Mouse (Mus musculus) gonadal fat pad, adult 2 months (tissue): ENCODE data around the gene Hyal2. TPM values are rescaled to one million over a fixed set of nuclear protein-coding genes. Genes with fewer than 3 reads are reported as not detected.
"Not testable (repeated sequence)": the region's sequence is repeated elsewhere in the genome, so short reads cannot be mapped to it uniquely, and the experiment has no call there.

Experiments
- DNase-seq: peaks from one replicate; pipeline ENCODE4 v3.0.0-alpha.2; 2012; ENCODE audit warnings: low read depth
- polyA plus RNA-seq: library from polyadenylated mRNA; depleted of rRNA; stranded (reverse); fragments of >200 nt; gene quantifications from 2 replicates; pipeline ENCODE4 v1.2.3, GENCODE M21; 2012

The Hyal2 gene
- polyA plus RNA-seq, 1 experiment, result 68.6 TPM

DNA sequence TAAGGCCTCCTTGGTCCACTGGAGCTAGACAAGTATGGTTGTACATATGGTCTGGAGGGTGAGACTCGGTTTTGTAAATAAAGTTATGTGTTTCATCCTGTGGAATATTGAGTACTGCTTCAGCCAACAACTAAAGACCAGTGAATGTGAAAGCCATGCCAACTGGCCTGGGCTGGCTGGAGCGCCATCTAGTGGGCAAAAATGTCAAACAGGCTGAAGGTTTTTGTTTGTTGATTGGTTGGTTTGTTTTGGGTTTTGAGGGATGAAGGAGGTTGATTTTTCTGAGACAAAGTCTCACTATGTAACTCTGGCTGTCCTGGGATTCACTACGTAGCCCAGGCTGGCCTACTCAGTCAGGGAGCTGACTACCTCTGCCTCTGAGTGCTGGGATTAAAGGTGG lies 22.1 kb upstream of the Hyal2 start:
- no peak for DNase-seq

DNA sequence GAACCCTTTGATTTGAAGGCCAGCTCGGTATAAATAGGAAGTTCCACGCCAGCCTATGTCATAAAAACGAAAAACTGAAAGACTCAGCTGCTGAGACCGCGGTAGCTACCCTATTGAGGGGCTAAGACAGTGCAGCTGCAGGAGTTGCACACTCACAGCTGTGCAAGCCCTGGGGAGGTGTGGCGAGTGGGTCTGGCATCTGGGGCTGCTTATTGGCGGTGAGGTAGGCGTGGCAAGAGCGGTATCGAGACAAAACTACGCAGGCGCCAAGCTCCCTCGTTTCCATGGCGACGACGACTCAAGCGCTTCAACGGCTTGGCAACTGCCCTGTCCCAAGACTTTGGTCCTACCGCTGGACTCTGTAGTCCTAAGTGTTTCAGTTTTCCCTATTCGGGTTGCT lies 20.7 kb upstream of the Hyal2 start, which contains the start of gene Zmynd10:
Gene Zmynd10, plus strand, starts transcription at position 273 of the 400 bp plus-strand sequence.
- DNase-seq, result no peak

DNA sequence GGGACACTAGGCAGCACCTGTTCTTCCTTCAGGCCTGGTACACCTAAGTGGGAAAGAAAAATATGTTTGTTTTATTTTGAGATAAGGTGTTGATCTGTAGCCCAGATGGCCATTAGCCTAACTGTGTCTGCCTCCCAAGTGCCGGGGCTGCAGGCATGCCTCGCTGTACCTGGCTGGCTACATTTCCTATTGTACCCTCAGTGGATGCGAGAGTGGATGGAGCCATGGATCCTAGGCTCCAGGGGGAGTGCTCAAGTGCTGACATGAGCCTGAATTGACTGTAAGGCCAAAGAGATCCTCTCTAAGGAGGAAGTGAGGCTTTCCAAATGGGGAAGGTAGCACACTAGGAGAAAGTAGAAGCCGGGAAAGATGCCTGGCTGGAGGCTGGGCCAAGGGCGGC lies 19.8 kb upstream of the Hyal2 start:
- no peak for DNase-seq

DNA sequence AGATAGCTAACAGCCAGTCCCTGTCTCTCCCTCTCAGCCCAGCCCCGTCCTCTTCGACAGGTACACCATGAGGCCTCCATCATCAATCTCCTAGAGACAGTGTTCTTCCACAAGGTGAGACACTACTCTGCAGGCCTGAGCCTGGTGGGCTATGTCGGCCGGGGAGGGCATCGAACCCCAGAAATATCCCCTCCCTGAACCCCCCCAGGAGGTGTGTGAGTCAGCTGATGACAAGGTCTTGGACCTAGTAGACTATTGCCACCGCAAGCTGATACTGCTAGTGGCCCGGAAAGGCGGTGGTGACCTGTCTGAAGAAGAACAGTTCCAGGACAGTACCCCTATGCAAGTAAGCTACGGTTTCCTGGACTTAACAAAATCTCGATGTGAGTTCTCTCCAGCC lies 18.9 kb upstream of the Hyal2 start:
- no peak for DNase-seq

DNA sequence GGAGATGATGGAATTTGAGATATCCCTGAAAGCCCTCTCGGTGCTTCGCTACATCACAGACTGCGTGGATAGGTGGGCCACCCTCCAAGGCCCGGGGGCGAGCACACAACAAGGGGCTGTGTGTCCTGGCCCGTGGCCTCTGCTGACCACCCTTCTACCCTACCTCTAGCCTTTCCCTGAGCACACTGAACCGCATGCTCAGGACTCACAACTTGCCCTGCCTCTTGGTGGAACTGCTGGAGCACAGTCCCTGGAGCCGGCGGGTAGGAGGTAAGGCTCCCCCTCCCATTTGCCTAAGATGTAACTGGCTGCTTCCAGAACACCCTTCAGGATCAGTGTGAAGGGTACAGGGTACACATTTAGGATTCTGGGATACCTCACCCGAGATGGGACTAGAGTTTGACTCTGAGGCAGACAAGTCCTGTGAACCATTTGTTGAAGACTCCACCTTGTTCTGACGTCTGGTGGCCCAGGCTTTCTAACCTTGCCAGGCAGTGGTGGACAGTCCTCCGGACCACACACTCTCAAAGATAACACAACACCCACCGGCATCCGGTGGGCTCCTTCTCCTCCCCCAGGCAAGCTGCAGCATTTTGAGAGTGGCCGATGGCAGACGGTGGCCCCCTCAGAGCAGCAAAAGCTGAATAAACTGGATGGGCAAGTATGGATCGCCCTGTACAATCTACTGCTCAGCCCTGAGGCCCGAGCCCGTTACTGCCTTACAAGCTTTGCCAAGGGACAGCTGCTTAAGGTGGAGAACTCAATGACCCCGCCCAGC lies 18.3 kb upstream of the Hyal2 start:
- DNase-seq, result no peak

DNA sequence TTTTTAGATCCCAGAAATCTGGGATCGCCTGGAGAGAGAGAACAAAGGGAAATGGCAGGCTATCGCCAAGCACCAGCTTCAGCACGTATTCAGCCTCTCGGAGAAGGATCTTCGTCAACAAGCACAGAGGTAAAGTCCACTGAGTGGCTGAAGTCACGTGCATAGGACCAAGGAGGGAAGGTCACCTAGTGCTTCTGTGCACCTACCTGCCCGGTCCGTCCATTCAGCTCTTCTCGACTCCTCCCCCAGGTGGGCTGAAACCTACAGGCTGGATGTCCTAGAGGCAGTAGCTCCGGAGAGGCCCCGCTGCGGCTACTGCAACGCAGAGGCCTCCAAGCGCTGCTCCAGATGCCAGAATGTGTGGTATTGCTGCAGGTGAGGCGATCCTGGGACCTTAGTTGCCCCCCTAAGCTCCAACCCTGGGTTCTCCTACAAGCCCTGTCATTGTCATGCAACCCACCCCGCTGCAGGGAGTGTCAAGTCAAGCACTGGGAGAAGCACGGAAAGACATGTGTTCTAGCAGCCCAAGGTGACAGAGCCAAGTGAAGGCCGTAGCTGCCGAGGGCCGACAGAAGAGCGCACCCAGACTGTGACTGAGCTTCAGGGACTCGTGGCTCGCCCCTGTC lies 17.1 kb upstream of the Hyal2 start:
- DNase-seq, result no peak

DNA sequence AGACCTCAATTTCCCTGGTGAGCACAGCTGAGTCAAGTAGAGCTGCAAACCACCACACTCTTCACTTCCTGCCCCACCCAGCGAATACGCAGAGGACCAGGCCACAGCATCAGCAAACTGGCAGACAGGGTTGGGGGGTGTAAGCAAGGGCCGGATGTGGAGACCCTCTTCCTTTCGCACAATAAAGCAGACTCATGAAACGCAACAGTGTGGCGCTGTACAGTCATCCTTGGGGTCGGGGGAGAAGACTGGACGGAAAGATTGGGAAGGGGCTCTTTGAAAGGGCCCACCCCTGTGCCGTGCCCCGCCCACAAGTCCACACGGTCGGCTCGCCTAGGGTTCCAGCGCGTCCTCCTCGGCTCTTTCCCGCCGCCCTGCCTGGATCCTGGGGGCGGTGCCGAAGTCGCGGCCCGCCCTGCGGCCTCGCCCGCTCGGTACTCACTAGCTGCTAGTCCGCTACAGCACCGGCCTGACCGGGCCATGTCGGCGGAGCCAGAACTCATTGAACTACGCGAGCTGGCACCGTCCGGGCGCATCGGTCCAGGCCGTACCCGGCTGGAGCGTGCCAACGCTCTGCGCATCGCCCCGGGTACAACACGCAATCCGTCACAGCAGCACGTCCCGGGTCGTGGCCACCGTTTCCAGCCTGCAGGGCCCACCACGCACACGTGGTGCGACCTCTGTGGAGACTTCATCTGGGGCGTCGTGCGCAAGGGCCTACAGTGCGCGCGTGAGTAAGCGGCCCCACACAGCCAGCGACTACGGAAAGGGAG lies 16.4 kb upstream of the Hyal2 start, which contains the start of gene Rassf1:
Gene Rassf1, plus strand, starts transcription at position 439 of the 773 bp plus-strand sequence.
- no peak for DNase-seq

DNA sequence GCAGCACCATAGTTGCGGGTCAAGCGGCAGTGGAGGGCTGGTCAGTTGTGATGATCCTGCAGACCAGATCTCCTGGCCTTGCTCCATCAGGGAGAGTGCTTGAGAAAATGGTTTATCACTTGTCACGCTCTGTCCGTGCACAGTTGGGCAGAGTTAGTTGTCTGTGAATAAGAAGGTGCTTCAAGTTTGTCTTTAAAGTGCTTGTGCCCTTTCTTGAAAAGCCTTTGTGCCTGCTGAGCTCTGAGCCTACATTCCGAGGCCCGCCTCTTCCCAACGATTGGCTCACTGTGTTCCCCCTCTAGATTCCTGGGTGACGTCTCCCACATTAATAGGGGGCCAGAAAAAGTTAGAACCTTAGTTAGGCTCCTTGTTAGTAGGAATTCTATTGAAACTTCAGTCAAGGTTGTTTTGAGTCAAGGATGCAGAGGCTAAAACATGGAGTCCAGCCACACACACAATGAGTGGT lies 15.8 kb upstream of the Hyal2 start:
- DNase-seq, result no peak

DNA sequence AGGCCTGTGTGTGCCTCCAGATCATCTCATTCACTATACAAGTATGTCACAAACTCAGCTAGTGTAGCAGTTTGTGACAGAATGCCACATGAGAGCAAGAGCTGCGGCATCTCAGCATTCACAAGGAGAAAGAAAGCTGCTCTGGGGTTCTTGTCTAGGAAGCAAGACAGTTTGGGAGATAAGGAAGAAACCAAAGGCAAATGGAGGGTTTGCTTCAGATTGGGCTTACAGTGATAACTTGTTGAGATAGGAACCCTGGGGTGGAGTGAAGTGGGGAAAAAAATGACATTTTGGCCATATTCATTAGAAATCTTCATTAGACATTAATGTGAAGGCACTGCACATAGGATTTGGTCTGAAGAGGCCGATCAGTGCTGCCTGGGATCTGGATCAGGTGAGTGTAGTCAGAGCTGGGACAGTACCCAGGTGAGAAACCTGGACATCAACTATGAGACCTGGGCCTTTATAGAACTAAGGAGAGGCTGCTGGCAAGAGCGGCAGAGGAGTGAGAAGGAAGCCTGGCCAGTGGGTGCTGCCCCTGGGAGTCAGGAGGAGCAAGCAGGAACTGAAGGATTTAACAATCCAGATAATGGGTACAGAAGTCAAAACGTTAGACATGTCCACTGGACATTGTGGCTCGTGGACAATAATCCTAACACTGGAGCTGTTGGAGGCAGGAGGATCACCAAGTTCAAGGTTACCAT lies 14.9 kb upstream of the Hyal2 start:
- no peak for DNase-seq

DNA sequence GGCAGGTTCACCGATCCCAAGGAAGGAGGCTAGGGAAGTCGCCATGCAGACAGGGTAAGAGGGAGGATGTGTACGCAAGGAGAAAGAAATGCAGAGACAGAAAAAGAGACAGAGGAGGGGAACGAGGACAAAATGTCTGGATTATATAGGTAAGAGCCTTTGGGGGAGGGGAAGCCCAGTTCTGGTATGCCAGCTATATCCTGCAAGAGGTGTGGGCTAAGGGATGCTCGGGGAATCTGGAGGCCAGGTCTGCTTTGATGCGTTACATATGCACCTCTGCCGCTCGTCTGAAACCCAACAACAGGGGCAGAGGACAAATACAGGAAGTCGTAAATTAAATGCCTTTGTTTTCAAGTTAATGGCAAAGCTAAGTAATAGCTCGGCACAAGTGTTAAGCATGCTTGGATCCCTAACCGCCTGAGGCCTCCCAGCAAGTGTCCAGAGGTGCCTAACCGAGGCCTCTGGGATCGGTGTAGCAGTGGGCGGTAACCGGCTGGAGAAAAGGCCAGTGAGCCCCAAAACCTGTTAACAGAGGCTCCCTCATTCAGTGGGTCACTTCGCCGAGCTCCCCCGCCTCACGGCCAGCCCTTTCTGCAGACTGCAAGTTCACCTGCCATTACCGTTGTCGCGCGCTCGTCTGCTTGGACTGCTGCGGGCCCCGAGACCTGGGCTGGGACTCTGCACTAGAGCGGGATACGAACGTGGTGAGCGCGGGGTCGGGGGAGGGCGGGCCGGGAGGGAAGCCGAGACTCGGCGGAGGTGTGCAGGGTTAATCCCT lies 14.0 kb upstream of the Hyal2 start:
- DNase-seq, result no peak

DNA sequence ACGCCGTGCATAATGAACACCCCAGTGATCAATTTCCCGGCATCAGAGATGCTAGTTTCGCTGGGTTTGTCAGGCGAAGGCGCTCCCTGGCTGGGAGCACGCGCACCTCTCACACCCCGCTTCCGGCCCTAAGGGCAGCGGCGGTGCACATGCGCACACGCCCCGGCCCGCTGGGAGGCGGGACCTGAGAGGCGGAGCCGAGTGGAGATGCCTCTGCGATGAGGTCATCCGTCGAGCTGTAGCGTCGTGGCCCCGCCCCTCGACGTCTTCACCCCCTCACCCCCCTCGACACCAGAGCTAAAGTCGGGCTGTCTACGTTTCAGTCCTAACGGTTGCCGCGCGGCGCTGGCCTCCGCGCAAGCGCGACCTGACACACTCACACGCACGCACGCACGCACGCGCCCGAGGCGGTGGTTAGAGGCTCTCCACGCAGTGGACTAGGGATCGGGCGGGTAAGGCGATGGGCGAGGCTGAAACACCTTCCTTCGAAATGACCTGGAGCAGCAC lies 13.4 kb upstream of the Hyal2 start:
- DNase-seq, result no peak

DNA sequence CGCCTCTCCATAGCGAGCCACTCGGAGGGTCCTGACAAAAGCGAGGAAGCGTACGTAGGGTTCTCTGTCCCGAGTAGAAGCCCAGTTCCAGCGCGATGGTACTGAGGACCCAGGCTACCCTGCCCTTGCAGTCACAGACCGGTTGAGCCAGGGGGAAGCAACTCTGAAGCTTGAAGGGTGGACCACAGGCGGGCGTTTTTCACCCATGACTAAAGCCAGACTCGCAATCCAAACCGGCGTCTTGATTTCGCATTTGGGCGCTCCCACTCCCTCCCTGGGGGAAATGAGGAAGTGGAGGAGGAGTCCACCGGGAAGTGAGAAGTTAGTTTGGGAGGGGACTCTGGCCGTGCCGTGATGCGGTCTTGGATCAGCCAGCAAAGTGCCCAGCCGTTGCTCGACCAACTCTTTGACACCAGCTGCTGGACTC lies 12.7 kb upstream of the Hyal2 start:
- no peak for DNase-seq

DNA sequence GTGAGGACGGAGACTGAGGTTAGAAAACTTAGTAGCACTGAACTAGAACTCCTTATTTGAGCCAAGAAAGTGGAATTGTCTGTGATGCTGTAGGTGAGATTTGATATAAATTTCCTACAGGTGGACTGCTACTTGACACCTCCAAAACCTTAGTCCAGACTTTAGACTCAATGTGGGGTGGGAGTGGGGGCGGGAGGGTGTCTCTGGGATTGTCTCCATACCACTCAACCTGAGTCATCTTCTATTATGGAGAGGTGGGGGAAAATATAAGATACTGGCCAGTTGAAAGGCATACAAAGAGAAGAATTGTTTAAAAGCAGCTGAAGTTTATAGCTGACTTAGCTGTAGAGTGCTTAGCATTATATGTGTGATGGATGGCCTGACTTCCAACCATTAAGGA lies 12.0 kb upstream of the Hyal2 start:
- no peak for DNase-seq

DNA sequence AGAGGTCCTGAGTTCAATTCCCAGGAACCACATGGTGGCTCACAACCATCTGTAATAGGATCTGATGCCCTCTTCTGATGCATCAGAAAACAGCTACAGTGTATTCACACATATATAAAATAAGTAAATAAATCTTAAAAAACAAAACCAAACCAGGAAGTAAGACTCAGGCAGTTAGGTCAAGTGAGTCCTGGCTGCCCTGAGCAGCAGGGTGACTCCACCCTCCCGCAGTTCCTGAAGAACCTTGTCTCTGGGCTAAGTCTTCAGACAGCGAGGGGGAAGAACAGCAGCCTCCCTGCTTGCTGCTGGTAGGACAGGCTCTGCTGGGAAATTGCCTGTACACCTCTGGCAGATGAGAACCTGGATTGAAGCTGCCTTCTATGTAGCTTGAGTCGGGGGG lies 11.4 kb upstream of the Hyal2 start:
- DNase-seq, result no peak

DNA sequence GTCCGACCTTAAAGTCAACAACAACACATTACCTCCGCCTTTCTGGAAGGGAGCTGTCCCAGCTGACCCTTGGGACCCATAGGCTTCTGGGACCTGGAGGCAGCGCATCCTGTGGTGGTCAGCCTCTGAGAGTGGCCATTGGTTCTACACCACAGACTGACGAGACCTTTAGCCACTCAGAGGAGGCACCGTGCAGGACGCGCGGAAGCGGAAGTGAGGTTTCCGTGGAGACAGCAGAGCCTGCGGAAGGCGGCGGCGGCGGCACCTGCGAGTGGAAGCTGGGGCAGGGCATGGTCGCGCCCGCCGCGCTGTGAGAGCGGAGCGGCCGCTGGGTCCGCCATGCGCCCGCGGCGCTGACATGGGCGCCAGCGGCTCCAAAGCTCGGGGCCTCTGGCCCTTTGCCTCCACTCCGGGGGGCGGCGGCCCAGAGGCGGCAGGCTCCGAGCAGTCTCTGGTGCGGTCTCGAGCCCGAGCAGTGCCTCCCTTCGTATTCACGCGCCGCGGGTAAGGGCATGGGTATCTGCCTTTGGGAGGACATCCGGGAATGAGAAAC lies 4.6 kb upstream of the Hyal2 start, which contains the start of gene Tusc2:
Gene Tusc2, plus strand, starts transcription at position 227 of the 553 bp plus-strand sequence.
- DNase-seq, result no peak

DNA sequence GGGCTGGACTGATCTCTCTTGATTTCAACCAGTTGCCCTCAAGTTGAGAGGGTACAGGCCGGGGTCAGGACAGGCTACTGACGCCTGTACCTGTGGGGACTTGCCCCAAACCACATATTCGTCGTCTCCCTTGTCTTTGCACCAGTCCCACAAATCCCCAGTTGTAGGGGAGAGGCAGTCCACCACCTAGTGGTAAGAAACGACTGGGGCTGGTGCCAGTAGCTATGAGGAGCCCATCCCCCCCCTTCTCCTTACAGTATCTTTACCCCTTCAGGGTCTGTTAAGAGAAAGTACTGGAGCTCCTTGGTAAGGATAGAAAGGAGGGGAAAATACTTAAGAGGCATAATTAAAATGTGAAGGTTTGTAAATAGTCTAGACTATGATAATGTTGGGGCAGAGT lies 2.2 kb upstream of the Hyal2 start:
- not testable (repeated sequence) for DNase-seq

DNA sequence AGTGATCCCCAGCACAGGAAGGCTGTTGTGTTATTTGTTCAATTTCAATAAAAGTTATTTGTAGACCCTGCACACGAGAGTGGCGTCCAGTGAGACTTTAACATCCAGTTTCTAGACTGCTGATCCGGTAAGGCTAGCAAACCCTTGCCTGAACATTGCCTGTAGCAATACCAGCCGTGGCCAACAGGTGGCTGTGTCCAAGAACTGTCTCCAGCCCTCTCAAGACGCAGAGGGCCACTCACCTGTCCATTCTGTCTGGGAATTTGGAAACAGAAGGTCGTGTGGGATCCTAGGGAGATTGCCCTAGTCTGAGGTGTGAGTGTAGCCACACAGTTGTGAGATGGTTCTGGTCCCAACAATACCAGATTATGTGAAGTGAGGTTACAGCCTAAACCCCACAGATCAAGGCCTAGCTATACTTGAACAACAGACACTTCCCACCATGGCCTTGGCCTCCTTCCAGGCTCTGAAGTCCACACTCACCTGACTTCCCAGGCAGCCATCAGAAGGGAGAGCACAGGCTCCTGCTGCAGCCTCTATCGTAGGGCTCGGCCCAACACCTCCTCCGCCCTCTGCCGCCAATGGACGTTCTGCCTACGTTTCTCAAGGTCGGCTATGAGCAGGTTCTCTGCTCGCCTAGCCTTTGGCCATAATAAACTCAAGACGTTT lies 1.6 kb upstream of the Hyal2 start:
- DNase-seq, result no peak

DNA sequence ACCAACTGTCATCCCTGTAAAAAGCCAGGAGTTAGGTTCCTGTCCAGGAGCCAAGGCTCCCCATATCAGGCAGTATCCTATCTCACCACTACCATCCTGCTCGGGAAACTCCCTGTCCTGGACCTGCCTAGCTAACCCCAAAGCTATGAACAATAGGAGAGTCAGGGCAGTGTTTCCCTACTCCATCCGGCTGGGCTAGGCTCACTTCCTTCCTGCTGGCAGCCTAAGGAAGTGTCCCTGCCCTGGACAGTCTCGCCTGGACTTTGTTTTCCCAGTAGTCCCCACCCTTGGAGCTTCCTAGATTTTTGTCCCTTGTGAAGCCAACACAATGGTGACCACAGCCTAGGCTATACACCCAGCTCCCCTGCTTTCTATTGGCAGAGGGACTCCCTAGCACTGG lies 890 bp upstream of the Hyal2 start:
- no peak for DNase-seq

DNA sequence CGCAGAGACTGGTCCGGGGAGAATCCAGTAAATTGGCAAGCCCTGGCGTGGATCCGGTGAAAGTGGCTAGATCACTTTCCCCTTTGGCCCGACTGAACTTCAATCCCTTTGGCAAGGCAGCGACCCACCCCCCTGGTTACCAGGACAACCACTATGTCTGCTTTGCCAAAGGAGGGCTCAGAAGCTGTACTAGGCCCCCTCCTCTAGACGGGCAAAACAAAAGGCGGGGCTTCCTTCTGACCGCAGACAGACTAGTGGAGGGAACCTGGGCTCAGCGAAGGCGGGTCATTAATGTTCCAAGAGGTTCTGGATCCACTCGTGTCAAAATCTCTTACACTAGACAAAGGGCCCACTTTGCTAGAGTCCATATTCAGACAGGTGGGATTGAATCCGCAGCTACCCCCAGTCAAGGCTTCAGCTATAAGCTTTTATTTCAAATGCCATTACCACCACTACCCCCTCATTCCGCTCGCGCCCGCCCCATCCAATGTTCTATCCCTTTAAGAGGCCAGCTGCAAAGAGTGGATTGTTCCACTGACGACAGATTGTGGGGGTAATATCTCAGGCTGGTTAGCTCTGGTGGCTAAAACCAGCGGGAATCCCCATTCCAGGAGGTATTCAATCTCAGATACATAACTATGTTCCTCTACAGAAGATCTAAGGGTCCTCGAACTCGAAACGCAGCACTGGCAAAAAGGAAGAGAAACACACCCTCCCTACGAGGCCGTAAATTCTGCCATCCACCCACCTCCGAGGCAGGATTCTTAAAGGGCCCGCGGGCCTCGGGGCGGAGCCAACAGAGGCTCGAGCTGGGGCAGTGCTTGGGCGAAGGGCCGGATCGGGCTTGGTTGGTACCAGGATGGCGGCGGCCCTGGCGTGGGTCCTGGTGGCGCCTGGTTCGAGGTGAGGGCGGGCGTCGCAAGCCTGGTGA lies 851 bp downstream of the Hyal2 start:
- DNase-seq, result no peak
